9 mouse cellular contexts compared by ENCODE assay signal in the genomic region with DNA sequence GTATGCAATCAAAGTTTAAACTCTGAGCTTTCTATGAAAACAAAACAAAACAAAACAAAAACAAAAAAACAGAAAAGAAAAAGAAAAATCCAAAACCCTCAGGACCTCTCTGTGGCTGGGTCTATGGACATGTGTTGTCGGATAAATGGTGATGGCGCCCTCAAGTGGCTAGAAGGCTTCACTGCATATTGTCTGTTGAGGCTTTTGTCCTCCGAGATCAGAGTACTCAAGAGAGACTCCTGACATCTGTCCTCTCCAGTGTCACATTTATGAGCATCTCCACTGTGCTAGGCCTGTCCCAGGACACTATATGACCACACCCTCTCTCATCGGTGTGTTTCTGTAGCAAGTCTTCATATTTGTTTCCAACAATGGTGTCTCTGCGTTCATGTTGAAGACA.
DNase-seq lines count a peak whose midpoint lies in the region; ATAC-seq and TF ChIP-seq lines count a peak whose summit lies in the region.
"Had no signal": no experiment of that assay in that cellular context is flagged by ENCODE, and none has a peak within 500 bp of the region (broad histone marks: within the 10 kb centered on the region; RNA-seq: fewer than 3 reads in every experiment).

No protein-coding gene starts in this region.

- peak; percentile 52 to 61; a peak in 2 of 4 replicates for ATAC-seq in hematopoietic stem cell, adult 5-6 weeks (replicated peaks in 1 of 2; ENCODE audit: insufficient read depth in 1 of 2, low FRiP score in 2 of 2, low TSS enrichment in 1 of 2, low read depth in 1 of 2, poor library complexity in 2 of 2, severe bottlenecking in 2 of 2)
- no peak for ATAC-seq in lung, postnatal 0 days

- H3K27ac ChIP-seq in ES-E14 (ENCODE audit: insufficient read depth, low read depth, low read length, poor library complexity, severe bottlenecking) = no peak overlapping the region
- H3K27ac ChIP-seq in forebrain, embryonic 10.5 days = peak overlapping the region; percentile 79
- no peak overlapping the region for H3K27ac ChIP-seq in lung, postnatal 0 days (ENCODE audit: low read length)

- H3K4me1 ChIP-seq in ES-E14 (ENCODE audit: control insufficient read depth in 2 of 2, insufficient read depth in 2 of 2, low read length in 2 of 2, poor library complexity in 1 of 2) = peaks cover 4% of the 10 kb centered on the region in 2 experiments; a peak in 1 of 4 replicates
- peaks cover 37% of the 10 kb centered on the region for H3K4me1 ChIP-seq in forebrain, embryonic 10.5 days
- no peaks in the 10 kb centered on the region for H3K4me1 ChIP-seq in lung, postnatal 0 days (ENCODE audit: insufficient read depth, low read depth, low read length)

- no peak overlapping the region for H3K9ac ChIP-seq in ES-E14 (ENCODE audit: insufficient read depth, low read depth, low read length, poor library complexity, severe bottlenecking)
- no peak overlapping the region for H3K9ac ChIP-seq in lung, postnatal 0 days (replicated peaks; ENCODE audit: low read depth)
- H3K9ac ChIP-seq: limb, embryonic 15.5 days had no signal

- H3K4me2 ChIP-seq in lung, postnatal 0 days (replicated peaks; ENCODE audit: low read depth, low read length) = no peak overlapping the region
- H3K4me2 ChIP-seq: limb, embryonic 15.5 days had no signal

- TF ChIP-seq EP300 in lung, postnatal 0 days (IDR thresholded peaks at IDR 0.05) = no peak

- peak; percentile 81 for DNase-seq in ES-E14 (ENCODE audit: low read depth, low spot score)
- peak; percentile 73 for DNase-seq in c-Kit-positive CD71-negative TER-119-negative erythroid progenitor cells, embryonic 14.5 days (ENCODE audit: low read depth)
- DNase-seq in forebrain, embryonic 10.5 days (ENCODE audit: extremely low spot score, low spot score) = peak; percentile 81
- DNase-seq in layer of hippocampus, adult 18-20 months (ENCODE audit: low spot score in 2 of 2) = peak; percentile 74 to 94
- peak; percentile 73 for DNase-seq in lung, postnatal 0 days (ENCODE audit: low spot score)
- DNase-seq in retina, postnatal 1 day = peak; percentile 91
- peak; percentile 73 to 78 for DNase-seq in thymus, postnatal 36 days

- no peak overlapping the region for H3K4me3 ChIP-seq in ES-E14 (ENCODE audit: insufficient read depth in 1 of 2, low read depth in 1 of 2, low read length in 2 of 2, poor library complexity in 1 of 2, severe bottlenecking in 1 of 2)
- peak overlapping the region; percentile 16; the same call in 1 of the 2 replicates for H3K4me3 ChIP-seq in forebrain, embryonic 10.5 days
- H3K4me3 ChIP-seq in lung, postnatal 0 days (ENCODE audit: low read depth, low read length) = no peak overlapping the region
- H3K4me3 ChIP-seq: limb, embryonic 15.5 days had no signal

- in situ Hi-C loops in ES-E14 (cut with MboI; ENCODE audit: low sequenced_read_pairs in 2 of 2, unreplicated experiment in 2 of 2) = loop anchor here (5.0 to 25.0 kb wide), 3 partner anchors 140 to 500 kb away; a partner anchor contains a TSS

- TF ChIP-seq CTCF in lung, postnatal 0 days (IDR thresholded peaks at IDR 0.05) = peak; percentile 91

- no peaks in the 10 kb centered on the region for H3K27me3 ChIP-seq in forebrain, embryonic 10.5 days (ENCODE audit: poor library complexity, severe bottlenecking)
- H3K27me3 ChIP-seq in lung, postnatal 0 days (replicated peaks; ENCODE audit: insufficient read depth, low read length) = no peaks in the 10 kb centered on the region
- H3K27me3 ChIP-seq: limb, embryonic 15.5 days had no signal

- no peaks in the 10 kb centered on the region for H3K9me3 ChIP-seq in ES-E14 (ENCODE audit: control insufficient read depth, insufficient read depth, low read depth, low read length)
- peaks cover 13% of the 10 kb centered on the region for H3K9me3 ChIP-seq in forebrain, embryonic 10.5 days
- no peaks in the 10 kb centered on the region; the same call in 1 of the 2 replicates for H3K9me3 ChIP-seq in lung, postnatal 0 days (ENCODE audit: low read length)
- H3K9me3 ChIP-seq: limb, embryonic 15.5 days had no signal

- WGBS in forebrain, embryonic 10.5 days = 27% methylated on average over 5 of the region's 5 CpGs
- WGBS in lung, postnatal 0 days = 28% methylated on average over 5 of the region's 5 CpGs

- H3K36me3 ChIP-seq in ES-E14 (ENCODE audit: control insufficient read depth, insufficient read depth, low read length, poor library complexity, severe bottlenecking) = peaks cover 16% of the 10 kb centered on the region; the same call in 1 of the 2 replicates
- peaks cover 30% of the 10 kb centered on the region for H3K36me3 ChIP-seq in forebrain, embryonic 10.5 days (replicated peaks)
- peaks cover 6% of the 10 kb centered on the region for H3K36me3 ChIP-seq in lung, postnatal 0 days (ENCODE audit: insufficient read depth, low read length)

TF ChIP-seq in ES-E14, 5 proteins besides CTCF, POLR2A, EP300 and RAD21:
- peak; percentile 88 for TF ChIP-seq ZC3H11A (IDR thresholded peaks at IDR 0.05; ENCODE audit: borderline replicate concordance, low read depth, low read length)
- no peak for TF ChIP-seq CHD2 (IDR thresholded peaks at IDR 0.05; ENCODE audit: low read depth, low read length)
- TF ChIP-seq HCFC1 (IDR thresholded peaks at IDR 0.05; ENCODE audit: borderline replicate concordance, insufficient read depth, low read length) = no peak
- no peak for TF ChIP-seq ZNF384 (IDR thresholded peaks at IDR 0.05; ENCODE audit: low read depth, low read length)
- no peak for TF ChIP-seq MAFK (IDR thresholded peaks at IDR 0.05; ENCODE audit: insufficient read depth, low read depth, low read length)
